ENCODE assay signal across 7 mouse cellular contexts in genomic region chr2:12327216-12327615, GRCm38 (mm10). TPM values are rescaled to one million over a fixed set of nuclear protein-coding genes. Genes with fewer than 3 reads are reported as not detected.
A peak's percentile ranks its signal among the peaks of the same experiment; 100 is the strongest.
DNase-seq lines count a peak whose midpoint lies in the region; ATAC-seq lines count a peak whose summit lies in the region.

No protein-coding gene starts in this region.

- no peak overlapping the region for H3K9ac ChIP-seq in forebrain, embryonic 16.5 days (replicated peaks; ENCODE audit: low read depth, low read length)
- no peak overlapping the region for H3K9ac ChIP-seq in intestine, embryonic 16.5 days (ENCODE audit: low read depth, low read length)
- no peak overlapping the region for H3K9ac ChIP-seq in lung, embryonic 15.5 days

- DNase-seq in ES-CJ7 (ENCODE audit: low read depth, low spot score): peak; percentile 59
- peak; percentile 29 for DNase-seq in adrenal gland, adult 8-10 months
- DNase-seq in urinary bladder, postnatal 36 days (ENCODE audit: low spot score in 2 of 2): no peak

- no peaks in the 10 kb centered on the region for H3K27me3 ChIP-seq in forebrain, embryonic 16.5 days (replicated peaks; ENCODE audit: control insufficient read depth, insufficient read depth, low read length)
- H3K27me3 ChIP-seq in intestine, embryonic 16.5 days (replicated peaks; ENCODE audit: control insufficient read depth, insufficient read depth, low read length): no peaks in the 10 kb centered on the region
- no peaks in the 10 kb centered on the region for H3K27me3 ChIP-seq in lung, embryonic 15.5 days

- H3K36me3 ChIP-seq in forebrain, embryonic 16.5 days (ENCODE audit: control insufficient read depth, insufficient read depth): no peaks in the 10 kb centered on the region
- no peaks in the 10 kb centered on the region for H3K36me3 ChIP-seq in intestine, embryonic 16.5 days (ENCODE audit: control insufficient read depth, insufficient read depth, low read length)
- no peaks in the 10 kb centered on the region for H3K36me3 ChIP-seq in lung, embryonic 15.5 days

- 7% methylated on average over 10 of the region's 10 CpGs for WGBS in forebrain, embryonic 16.5 days
- 10% methylated on average over 10 of the region's 10 CpGs for WGBS in intestine, embryonic 16.5 days
- WGBS in lung, embryonic 15.5 days: 13% methylated on average over 10 of the region's 10 CpGs

- H3K9me3 ChIP-seq in forebrain, embryonic 16.5 days (ENCODE audit: control insufficient read depth, low read length): 0 out of 2 replicates have a peak, but pooled peaks cover 2% of the 10 kb centered on the region
- H3K9me3 ChIP-seq in intestine, embryonic 16.5 days (ENCODE audit: control insufficient read depth, low read length): no peaks in the 10 kb centered on the region
- no peaks in the 10 kb centered on the region for H3K9me3 ChIP-seq in lung, embryonic 15.5 days

- H3K27ac ChIP-seq in forebrain, embryonic 16.5 days (ENCODE audit: low read length): no peak overlapping the region
- no peak overlapping the region for H3K27ac ChIP-seq in intestine, embryonic 16.5 days (ENCODE audit: low read length)
- no peak overlapping the region; the same call in 1 of the 2 replicates for H3K27ac ChIP-seq in lung, embryonic 15.5 days

- H3K4me2 ChIP-seq in forebrain, embryonic 16.5 days (ENCODE audit: low read length): peak overlapping the region; percentile 44
- peak overlapping the region; percentile 45 for H3K4me2 ChIP-seq in intestine, embryonic 16.5 days (ENCODE audit: low read depth, low read length)
- H3K4me2 ChIP-seq in lung, embryonic 15.5 days: peak overlapping the region; percentile 50

- H3K4me3 ChIP-seq in forebrain, embryonic 16.5 days (replicated peaks; ENCODE audit: low read length): peak overlapping the region; percentile 26
- H3K4me3 ChIP-seq in intestine, embryonic 16.5 days (ENCODE audit: low read length): peak overlapping the region; percentile 30
- peak overlapping the region; percentile 23 for H3K4me3 ChIP-seq in lung, embryonic 15.5 days

- ATAC-seq in forebrain, embryonic 16.5 days: peak; percentile 45
- peak; percentile 23; the same call in 1 of the 2 replicates for ATAC-seq in intestine, embryonic 16.5 days
- no peak for ATAC-seq in lung, embryonic 15.5 days (ENCODE audit: borderline replicate concordance, extremely low read depth, low FRiP score, low TSS enrichment)
- peak; percentile 53; the same call in 1 of the 2 replicates for ATAC-seq in neutrophil, adult 5-6 weeks (ENCODE audit: extremely low read depth, insufficient number of reproducible peaks, low FRiP score, poor library complexity, severe bottlenecking)

- H3K4me1 ChIP-seq in forebrain, embryonic 16.5 days (replicated peaks; ENCODE audit: control insufficient read depth, insufficient read depth, low read length): peaks cover 20% of the 10 kb centered on the region
- peaks cover 4% of the 10 kb centered on the region for H3K4me1 ChIP-seq in intestine, embryonic 16.5 days (ENCODE audit: control insufficient read depth, insufficient read depth, low read length)
- H3K4me1 ChIP-seq in lung, embryonic 15.5 days: peaks cover 28% of the 10 kb centered on the region

RNA-seq across cellular contexts. Expression of gene Itga8, which starts 25.5 kb away (rescaled TPM):
- 10 to 100 TPM; 13.8 to 32.6 (median 24.8) TPM for total RNA-seq in adrenal gland, adult 8-10 months (2022)
- 2.2 and 2.4 TPM in 2 replicates for polyA plus RNA-seq in forebrain, embryonic 16.5 days (2015; fragmentation: Nextera tagmentation; extraction: Ambion mirVana)
- polyA plus RNA-seq in intestine, embryonic 16.5 days (2015; fragmentation: Nextera tagmentation; extraction: Ambion mirVana): 9.2 and 10.2 TPM in 2 replicates
- 31.2 and 32.0 TPM in 2 replicates for polyA plus RNA-seq in lung, embryonic 15.5 days (2015; fragmentation: Nextera tagmentation; extraction: Ambion mirVana)
- 4.3 and 8.1 TPM in 2 replicates for total RNA-seq in neutrophil, adult 5-6 weeks (2017)

Comparison
In these comparisons a context has a peak if more than half of its experiments do, and no peak if none do; other contexts are left out.
1. DNase-seq: peak in ES-CJ7 (single experiment) and adrenal gland, adult 8-10 months (single experiment); none in urinary bladder, postnatal 36 days (0 of 2).
2. Peak in every context shown above with its lines, with median percentiles within 50 percentile points of each other: H3K4me2 ChIP-seq and H3K4me3 ChIP-seq.